Mouse (Mus musculus): ENCODE data around the gene Atrn. TPM values are rescaled to one million over a fixed set of nuclear protein-coding genes. Genes with fewer than 3 reads are reported as not detected.

The Atrn gene
- polyA plus RNA-seq (2012; rRNA removed): 48.2 and 50.2 TPM in 2 replicates

DNA sequence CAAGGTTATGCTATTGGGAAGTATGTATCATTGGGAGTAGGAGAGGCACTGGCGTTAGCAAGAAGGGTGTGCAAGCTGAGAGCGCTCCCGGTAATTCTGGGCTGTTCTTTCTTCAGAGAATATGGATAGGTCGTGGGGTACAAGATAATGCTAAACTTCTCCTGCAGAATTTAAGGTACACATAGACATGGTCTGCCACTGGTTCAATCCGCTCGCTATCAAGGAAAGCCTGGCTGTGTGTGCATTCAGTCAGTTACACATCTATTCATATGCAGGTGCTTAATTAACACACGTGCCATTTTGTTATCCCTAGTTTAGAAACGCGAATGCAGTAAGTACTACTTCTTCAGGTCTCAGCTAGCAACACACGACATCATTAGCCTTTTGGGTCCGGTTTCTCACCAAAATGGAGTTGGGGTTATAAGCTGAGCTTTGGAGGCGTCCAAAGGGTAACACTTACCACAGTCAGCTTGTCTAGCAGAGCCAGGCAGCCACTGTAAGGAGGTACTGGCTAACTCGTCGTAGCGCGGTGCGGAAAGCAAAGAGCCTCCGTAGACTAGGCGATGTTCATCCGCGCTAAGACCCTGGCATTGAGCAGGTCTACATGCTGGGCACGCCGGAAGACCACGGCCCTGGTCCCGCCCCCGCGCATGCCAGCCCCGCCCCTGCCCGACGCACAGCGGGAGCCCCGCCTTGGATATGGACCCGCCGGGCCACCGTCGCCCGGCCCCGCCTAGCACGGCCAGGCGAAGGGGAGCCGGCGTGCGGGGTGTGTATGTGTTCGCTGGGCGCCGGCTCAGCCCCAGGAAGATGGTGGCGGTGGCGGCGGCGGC lies at the start of gene Atrn, which contains the start of gene 4930402H24Rik:
Gene Atrn, plus strand, starts transcription at position 745 of the 833 bp plus-strand sequence.
Gene 4930402H24Rik, minus strand, starts transcription at position 656 of the 833 bp plus-strand sequence.
- peaks cover 13% of the 10 kb centered on the region; the same call in 1 of the 2 replicates for H3K4me1 ChIP-seq (ENCODE audit: control insufficient read depth, insufficient read depth, low read length)
- TF ChIP-seq CTCF (IDR thresholded peaks at IDR 0.05; ENCODE audit: borderline replicate concordance, insufficient read depth, low read depth, low read length) (no peak), POLR2A (IDR thresholded peaks at IDR 0.05; ENCODE audit: borderline replicate concordance, insufficient read depth, low read length) (peak; percentile 77; the same call in 1 of the 2 replicates)
- H3K27me3 ChIP-seq (ENCODE audit: control insufficient read depth, insufficient read depth, low read length): no peaks in the 10 kb centered on the region; the same call in 1 of the 2 replicates
- DNase-seq: peak; percentile 93 to 94
- H3K4me3 ChIP-seq (replicated peaks; ENCODE audit: insufficient read depth, low read depth, low read length): peak within 1 kb of the TSS; percentile 86
- H3K27ac ChIP-seq (ENCODE audit: insufficient read depth, low read length): peak within 1 kb of the TSS; percentile 16
- WGBS: 1% methylated on average over 50 of the region's 50 CpGs

DNA sequence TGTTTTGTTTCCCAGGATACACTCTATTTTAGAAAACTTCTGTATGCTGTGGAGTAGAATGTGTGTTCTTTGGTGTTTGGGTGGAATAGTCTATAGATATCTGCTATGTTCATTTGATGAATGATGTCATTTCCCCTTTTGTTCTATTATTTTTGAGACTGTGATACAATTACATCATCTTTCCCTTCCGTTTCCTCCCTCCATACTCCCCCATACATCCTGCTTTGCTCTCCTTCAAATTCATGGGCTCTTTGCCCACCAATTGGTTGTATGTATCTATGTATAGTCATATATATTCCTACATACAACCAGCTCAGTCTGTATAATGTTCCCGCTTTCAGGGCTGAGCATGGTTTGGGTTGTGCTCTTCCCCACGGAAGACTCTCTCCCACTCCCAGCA lies 44.2 kb upstream of the Atrn start:
- 83% methylated on average over 3 of the region's 3 CpGs for WGBS
- TF ChIP-seq CTCF (IDR thresholded peaks at IDR 0.05; ENCODE audit: borderline replicate concordance, insufficient read depth, low read depth, low read length) (no peak), POLR2A (IDR thresholded peaks at IDR 0.05; ENCODE audit: borderline replicate concordance, insufficient read depth, low read length) (no peak)

DNA sequence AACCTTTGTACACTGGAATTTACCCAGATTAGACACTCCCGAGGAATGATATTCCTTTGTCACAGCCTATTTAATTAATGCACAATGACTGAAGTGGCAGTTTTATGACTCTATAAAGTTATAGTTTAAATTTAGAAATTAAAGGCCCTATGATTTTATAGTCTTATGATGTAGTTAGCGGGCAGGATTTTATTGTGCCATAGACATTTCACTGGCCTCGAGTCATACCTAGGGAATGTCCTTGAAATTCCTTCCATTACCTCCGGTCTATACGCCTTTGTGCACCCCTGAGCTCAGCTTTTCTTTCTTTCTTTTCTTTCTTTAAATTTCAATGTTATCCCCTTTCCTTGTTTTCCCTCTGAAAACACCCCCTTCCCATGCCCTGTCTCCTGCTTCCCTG lies 35.4 kb upstream of the Atrn start:
- TF ChIP-seq CTCF (IDR thresholded peaks at IDR 0.05; ENCODE audit: borderline replicate concordance, insufficient read depth, low read depth, low read length) (no peak), POLR2A (IDR thresholded peaks at IDR 0.05; ENCODE audit: borderline replicate concordance, insufficient read depth, low read length) (no peak)
- no peak for DNase-seq
- H3K27ac ChIP-seq (ENCODE audit: insufficient read depth, low read length): no peak overlapping the region
- H3K27me3 ChIP-seq (ENCODE audit: control insufficient read depth, insufficient read depth, low read length): no peaks in the 10 kb centered on the region
- 96% methylated on average over 5 of the region's 5 CpGs for WGBS
- no peaks in the 10 kb centered on the region for H3K4me1 ChIP-seq (ENCODE audit: control insufficient read depth, insufficient read depth, low read length)
- H3K4me3 ChIP-seq (replicated peaks; ENCODE audit: insufficient read depth, low read depth, low read length): no peak overlapping the region

More for the DNA sequence above, 44.2 kb upstream of the Atrn start:
- DNase-seq: no peak
- H3K27ac ChIP-seq (ENCODE audit: insufficient read depth, low read length): no peak overlapping the region
- H3K4me3 ChIP-seq (replicated peaks; ENCODE audit: insufficient read depth, low read depth, low read length): no peak overlapping the region
- H3K27me3 ChIP-seq (ENCODE audit: control insufficient read depth, insufficient read depth, low read length): no peaks in the 10 kb centered on the region
- no peaks in the 10 kb centered on the region for H3K4me1 ChIP-seq (ENCODE audit: control insufficient read depth, insufficient read depth, low read length)

DNA sequence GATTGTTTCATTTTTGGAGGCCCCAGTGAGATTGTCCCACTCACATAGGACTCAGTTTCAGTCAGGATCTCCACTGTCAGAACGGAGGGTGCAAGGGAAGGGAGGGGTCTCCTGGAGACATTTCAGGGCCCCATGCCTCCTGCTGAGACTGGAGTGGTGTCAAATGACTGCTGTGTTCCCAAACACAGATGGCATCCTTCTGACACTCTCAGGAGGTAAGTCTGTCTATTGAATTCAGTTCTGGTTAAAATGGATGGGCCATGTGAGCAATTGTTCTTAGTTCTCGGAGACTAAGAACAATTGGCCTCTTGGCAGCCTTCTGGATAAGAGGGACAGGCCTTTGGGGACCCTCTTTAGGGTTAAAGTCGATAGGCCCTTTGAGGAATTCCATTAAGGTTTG lies 28.9 kb upstream of the Atrn start:
- no peak for DNase-seq

DNA sequence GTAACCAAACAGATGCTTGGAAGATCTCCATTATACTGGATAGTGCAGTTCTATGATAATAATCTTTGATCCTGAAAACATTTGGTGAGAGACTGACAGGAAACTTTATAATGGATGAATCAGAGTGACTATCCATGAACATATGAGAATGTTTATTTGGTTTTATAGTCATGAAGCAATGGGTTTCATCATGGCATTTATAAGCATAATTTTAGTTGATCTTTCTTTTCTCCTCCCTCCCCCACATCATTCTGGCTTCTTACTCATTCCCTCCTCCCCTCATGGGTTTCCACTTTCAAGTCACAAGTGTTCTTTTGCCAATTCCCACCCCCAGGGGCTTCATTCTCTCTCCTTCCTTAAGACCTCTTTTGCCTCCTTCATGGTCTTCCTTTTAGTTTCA lies 19.3 kb upstream of the Atrn start:
- DNase-seq: no peak
- Histone ChIP-seq H3K27ac (ENCODE audit: insufficient read depth, low read length) (no peak overlapping the region), H3K4me1 (ENCODE audit: control insufficient read depth, insufficient read depth, low read length) (no peaks in the 10 kb centered on the region), H3K4me3 (replicated peaks; ENCODE audit: insufficient read depth, low read depth, low read length) (no peak overlapping the region), H3K27me3 (ENCODE audit: control insufficient read depth, insufficient read depth, low read length) (no peaks in the 10 kb centered on the region)
- no peak for TF ChIP-seq CTCF (IDR thresholded peaks at IDR 0.05; ENCODE audit: borderline replicate concordance, insufficient read depth, low read depth, low read length)
- TF ChIP-seq POLR2A (IDR thresholded peaks at IDR 0.05; ENCODE audit: borderline replicate concordance, insufficient read depth, low read length): no peak

More for the DNA sequence above, 28.9 kb upstream of the Atrn start:
- Histone ChIP-seq H3K27ac (ENCODE audit: insufficient read depth, low read length) (no peak overlapping the region), H3K27me3 (ENCODE audit: control insufficient read depth, insufficient read depth, low read length) (no peaks in the 10 kb centered on the region), H3K4me1 (ENCODE audit: control insufficient read depth, insufficient read depth, low read length) (no peaks in the 10 kb centered on the region), H3K4me3 (replicated peaks; ENCODE audit: insufficient read depth, low read depth, low read length) (no peak overlapping the region)
- TF ChIP-seq POLR2A (IDR thresholded peaks at IDR 0.05; ENCODE audit: borderline replicate concordance, insufficient read depth, low read length) (no peak), CTCF (IDR thresholded peaks at IDR 0.05; ENCODE audit: borderline replicate concordance, insufficient read depth, low read depth, low read length) (no peak)
- 17% methylated on average over 3 of the region's 3 CpGs for WGBS

DNA sequence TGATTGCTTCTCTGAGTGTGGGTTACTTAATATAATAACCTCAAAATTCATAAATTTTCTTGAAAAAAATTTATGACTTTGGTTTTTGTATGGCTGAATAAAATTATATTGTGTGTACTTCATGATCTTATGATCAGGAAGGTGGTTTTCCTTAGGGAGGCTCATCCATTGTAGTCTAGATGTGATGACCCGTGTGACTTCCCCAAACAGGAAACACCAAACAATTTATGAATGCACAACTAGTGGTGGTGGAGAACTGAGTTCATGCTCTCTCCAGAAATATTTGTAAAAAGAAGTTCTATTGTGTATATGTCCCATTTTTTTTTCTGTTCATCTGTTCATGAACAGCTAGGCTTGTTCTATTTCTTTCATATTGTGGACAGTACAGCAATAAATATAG lies 18.8 kb upstream of the Atrn start:
- Histone ChIP-seq H3K27ac (ENCODE audit: insufficient read depth, low read length) (no peak overlapping the region), H3K27me3 (ENCODE audit: control insufficient read depth, insufficient read depth, low read length) (no peaks in the 10 kb centered on the region), H3K4me3 (replicated peaks; ENCODE audit: insufficient read depth, low read depth, low read length) (no peak overlapping the region), H3K4me1 (ENCODE audit: control insufficient read depth, insufficient read depth, low read length) (no peaks in the 10 kb centered on the region)
- no peak for TF ChIP-seq POLR2A (IDR thresholded peaks at IDR 0.05; ENCODE audit: borderline replicate concordance, insufficient read depth, low read length)
- no peak for TF ChIP-seq CTCF (IDR thresholded peaks at IDR 0.05; ENCODE audit: borderline replicate concordance, insufficient read depth, low read depth, low read length)
- no peak for DNase-seq
- 86% methylated on average over 1 of the region's 1 CpGs for WGBS

DNA sequence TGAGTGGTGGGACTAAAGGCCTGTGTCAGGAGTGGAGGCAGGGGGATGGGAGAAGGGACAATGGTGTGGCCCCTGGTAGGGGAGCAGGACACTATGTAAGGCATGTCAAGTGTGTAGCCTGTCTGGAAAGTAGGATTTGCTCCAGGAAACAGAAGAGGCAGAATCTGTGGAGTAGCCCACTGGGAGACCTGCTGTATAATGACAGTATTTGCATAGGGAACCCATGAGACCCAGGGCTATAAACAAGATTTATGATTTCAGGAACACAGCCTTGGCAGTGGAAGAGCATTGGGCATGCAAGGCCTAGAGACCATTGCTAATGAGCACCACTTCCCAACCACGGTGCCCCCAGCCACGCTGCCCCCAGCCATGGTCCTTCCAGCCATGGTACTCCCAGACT lies 9.4 kb upstream of the Atrn start:
- 95% methylated on average over 2 of the region's 2 CpGs for WGBS
- H3K4me3 ChIP-seq (replicated peaks; ENCODE audit: insufficient read depth, low read depth, low read length): no peak overlapping the region
- no peaks in the 10 kb centered on the region; the same call in 1 of the 2 replicates for H3K27me3 ChIP-seq (ENCODE audit: control insufficient read depth, insufficient read depth, low read length)
- no peak overlapping the region for H3K27ac ChIP-seq (ENCODE audit: insufficient read depth, low read length)
- no peaks in the 10 kb centered on the region for H3K4me1 ChIP-seq (ENCODE audit: control insufficient read depth, insufficient read depth, low read length)
- no peak for DNase-seq
- TF ChIP-seq POLR2A (IDR thresholded peaks at IDR 0.05; ENCODE audit: borderline replicate concordance, insufficient read depth, low read length): no peak
- TF ChIP-seq CTCF (IDR thresholded peaks at IDR 0.05; ENCODE audit: borderline replicate concordance, insufficient read depth, low read depth, low read length): no peak

DNA sequence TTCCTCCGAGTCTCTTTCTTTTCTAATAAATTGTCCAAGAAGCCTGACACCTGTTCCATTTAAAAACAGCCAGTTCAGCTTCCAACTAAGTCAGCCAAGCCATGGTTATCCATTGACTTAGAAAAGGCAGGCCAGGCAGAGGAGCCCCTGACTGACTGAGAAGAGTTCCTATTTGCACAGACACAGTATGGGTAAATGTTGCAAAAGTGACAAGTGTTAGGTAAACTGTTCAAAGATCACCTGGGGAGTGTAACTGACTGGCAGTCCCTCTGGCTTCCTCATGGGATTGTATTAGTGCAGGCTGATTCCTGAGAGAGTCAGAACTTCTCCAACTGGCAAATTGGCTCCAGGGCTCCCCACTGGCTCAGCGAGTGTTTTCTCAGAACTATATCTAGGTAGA lies 8.4 kb upstream of the Atrn start:
- no peak for TF ChIP-seq POLR2A (IDR thresholded peaks at IDR 0.05; ENCODE audit: borderline replicate concordance, insufficient read depth, low read length)
- TF ChIP-seq CTCF (IDR thresholded peaks at IDR 0.05; ENCODE audit: borderline replicate concordance, insufficient read depth, low read depth, low read length): no peak
- Histone ChIP-seq H3K27ac (ENCODE audit: insufficient read depth, low read length) (no peak overlapping the region), H3K4me3 (replicated peaks; ENCODE audit: insufficient read depth, low read depth, low read length) (no peak overlapping the region), H3K27me3 (ENCODE audit: control insufficient read depth, insufficient read depth, low read length) (no peaks in the 10 kb centered on the region; the same call in 1 of the 2 replicates), H3K4me1 (ENCODE audit: control insufficient read depth, insufficient read depth, low read length) (no peaks in the 10 kb centered on the region)
- 70% methylated on average over 2 of the region's 2 CpGs for WGBS
- DNase-seq: no peak
